Mouse (Mus musculus): Measurements from ENCODE around the gene Slfn14. TPM values are rescaled to one million over a fixed set of nuclear protein-coding genes. Genes with fewer than 3 reads are reported as not detected.
"Not testable (repeated sequence)": the region's sequence is repeated elsewhere in the genome, so short reads cannot be mapped to it uniquely, and the experiment has no call there.

Gene Slfn14
- total RNA-seq (2021), result not detected

- DNase-seq (ENCODE audit: extremely low spot score in 1 of 2, low spot score in 1 of 2), result no peak
Measured at GRCm38 (mm10) chr11:83286566-83286965, at the start of gene Slfn14. TSS of gene Slfn14 (minus strand) at chr11:83286726.

GRCm38 (mm10) chr11:83335826-83336225 lies 49.3 kb upstream of the Slfn14 start:
- DNase-seq (ENCODE audit: extremely low spot score in 1 of 2, low spot score in 1 of 2), result no peak

DNA sequence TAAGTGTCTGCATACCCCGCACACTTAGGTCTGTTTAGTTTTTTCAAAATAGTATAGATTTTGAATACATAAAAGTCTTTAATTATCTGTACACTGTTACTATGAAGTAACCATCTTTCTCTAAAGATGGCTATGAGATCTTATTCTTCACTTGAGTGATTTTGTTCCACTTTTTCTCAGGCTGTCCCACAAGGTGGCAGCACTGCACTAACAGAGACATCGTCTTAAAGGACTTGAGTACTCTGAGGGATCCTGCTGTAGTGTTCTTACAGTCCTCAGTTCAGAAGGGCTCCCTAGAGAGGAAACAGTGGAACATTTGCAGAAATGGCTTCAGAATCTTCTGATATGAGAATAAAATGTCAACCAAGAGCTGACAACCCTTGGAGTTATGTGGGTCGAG lies 40.9 kb upstream of the Slfn14 start:
- DNase-seq (ENCODE audit: extremely low spot score in 1 of 2, low spot score in 1 of 2), result peak in 1 of 2 experiments; percentile 71

GRCm38 (mm10) chr11:83326692-83327091 lies 40.2 kb upstream of the Slfn14 start:
- not testable (repeated sequence) for DNase-seq (ENCODE audit: extremely low spot score in 1 of 2, low spot score in 1 of 2)

DNA sequence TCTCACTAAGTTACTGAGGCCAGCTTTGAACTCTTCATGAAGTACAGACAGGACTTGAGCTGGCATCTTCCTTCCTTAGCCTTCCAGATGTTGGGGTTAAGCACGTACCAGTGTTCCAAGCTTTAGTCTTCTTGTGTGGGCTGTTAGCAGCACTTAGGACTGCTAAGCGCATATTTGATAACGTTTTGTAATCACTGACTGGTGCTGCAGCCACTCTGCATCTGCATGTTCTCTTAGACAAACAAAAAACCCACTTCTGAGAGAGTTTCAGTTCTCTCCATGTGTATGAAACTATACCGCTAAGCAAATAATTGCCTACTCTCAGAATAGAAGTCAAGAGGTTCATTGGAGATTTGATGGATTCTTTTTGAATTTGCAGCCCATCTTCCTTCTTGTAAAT lies 32.5 kb upstream of the Slfn14 start:
- DNase-seq (ENCODE audit: extremely low spot score in 1 of 2, low spot score in 1 of 2), result no peak

DNA sequence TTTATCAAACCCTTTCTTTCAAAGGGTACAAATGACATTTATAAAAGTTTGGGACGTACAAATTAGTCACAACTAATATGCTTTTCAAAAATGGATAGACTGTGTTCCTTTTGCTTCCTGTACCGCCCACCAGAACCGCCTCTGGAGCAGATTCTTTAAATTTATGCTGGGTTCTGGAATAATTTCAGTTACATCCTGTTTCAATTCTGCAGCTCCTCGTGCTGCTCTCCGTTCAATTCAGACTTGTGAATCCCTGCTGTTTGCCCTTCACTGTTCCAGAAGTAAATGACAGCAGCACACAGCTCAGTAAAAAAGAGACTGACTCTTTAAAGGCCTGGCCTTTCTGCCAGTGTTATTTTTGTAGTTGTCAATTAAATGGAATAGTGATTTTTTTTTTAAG lies 25.9 kb upstream of the Slfn14 start:
- no peak for DNase-seq (ENCODE audit: extremely low spot score in 1 of 2, low spot score in 1 of 2)

DNA sequence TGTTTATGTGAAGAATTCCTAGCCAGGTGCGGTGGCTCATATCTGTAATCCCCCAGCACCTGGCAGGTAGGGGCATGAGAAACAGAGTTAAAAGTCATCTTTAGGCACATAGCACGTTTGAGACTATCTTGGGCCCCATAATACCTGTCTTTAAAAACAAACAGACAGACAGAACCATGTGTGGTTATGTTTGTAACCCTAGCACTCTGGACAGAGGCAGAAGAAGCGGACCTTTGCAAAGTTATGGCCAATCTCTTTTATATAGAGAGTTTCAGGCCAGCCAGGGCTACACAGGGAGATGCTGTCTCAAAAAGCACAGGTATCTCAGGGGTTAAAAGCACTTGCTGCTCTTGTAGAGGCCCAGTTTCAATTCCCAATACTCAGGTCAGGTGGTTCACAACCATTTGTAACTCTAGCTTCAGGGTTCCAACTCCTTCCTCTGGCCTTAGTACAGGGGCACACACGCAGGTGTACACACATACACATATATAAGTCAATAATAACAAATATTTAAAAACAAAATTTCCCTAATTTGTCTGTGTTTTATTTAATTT lies 20.3 kb upstream of the Slfn14 start:
- DNase-seq (ENCODE audit: extremely low spot score in 1 of 2, low spot score in 1 of 2), result no peak

DNA sequence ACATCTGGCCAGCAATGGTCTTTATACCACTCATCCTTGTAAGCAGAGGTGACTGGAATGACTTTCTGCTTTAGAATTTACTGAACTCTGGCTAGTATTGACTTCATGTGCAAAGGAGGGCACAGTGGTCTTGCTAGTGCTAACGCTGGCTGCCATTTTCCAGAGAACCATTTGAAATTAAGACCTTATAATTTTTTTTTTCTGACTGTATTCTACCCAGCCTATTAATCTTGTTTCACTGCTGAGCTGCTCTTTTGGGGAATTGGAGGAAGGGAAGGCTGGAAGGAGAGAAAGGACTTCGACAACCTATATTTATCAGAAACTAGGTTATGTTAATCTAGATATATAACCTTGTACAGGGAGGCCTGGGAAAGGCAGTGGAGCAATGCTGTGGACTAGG lies 18.0 kb upstream of the Slfn14 start:
- DNase-seq (ENCODE audit: extremely low spot score in 1 of 2, low spot score in 1 of 2), result no peak

DNA sequence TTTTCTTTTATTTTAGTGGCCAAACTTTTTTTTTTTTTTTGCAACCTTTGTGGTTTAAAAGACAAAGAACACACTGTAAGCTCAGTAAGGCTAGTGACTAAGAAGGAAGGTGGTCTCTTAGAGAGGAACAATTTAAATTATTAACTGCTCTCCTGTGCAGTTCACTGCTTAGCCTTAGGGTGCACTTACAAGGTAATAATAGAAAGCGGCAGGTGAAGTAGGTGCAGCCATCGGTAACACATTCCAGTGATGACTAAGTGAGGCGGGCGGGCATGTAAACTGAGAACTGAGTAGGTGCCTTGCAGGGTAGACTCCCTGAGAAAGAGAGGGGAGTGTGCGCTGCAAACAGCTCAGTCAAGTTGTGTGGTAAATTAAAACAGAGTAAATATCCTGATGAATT lies 17.2 kb upstream of the Slfn14 start:
- DNase-seq (ENCODE audit: extremely low spot score in 1 of 2, low spot score in 1 of 2), result no peak

DNA sequence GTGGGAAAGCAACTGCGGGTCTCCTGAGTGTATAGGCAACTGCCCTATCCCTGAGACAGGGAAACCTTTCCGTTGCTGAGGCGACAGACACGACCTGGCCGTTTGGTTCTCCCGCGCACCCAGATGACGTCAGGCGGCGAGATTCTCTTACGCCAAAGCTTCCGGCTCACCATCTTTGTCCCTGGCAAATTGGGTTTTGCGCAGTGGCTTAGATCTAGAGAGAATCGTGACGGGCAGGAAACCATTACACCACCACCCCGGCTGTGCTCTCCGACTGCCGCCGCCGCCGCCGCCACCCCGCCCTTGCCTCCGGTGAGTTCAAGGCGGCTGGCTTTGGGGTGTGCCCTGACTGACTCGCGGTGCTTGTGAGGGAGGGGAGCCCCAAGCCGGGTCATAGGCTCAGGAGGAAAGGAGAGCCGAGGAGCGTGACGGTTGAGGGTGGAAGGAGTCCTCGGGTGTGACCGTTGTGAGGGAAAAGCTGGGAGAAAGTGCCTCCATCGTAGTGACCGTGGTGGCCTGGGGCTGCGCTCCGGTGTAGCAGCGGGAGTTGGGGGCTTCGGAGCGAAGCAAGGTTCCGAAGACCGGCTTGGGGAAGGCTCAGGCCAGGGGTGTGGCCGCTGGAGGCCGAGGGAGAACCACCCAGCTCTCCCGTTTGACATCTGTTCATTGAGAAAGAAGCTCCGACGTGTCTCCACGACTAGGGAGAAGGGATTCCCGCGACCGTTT lies 16.2 kb upstream of the Slfn14 start, which contains the start of gene Pex12:
TSS of gene Pex12 (minus strand) at position 61 of the 726 bp plus-strand sequence.
- DNase-seq (ENCODE audit: extremely low spot score in 1 of 2, low spot score in 1 of 2), result peak; percentile 91 to 95

DNA sequence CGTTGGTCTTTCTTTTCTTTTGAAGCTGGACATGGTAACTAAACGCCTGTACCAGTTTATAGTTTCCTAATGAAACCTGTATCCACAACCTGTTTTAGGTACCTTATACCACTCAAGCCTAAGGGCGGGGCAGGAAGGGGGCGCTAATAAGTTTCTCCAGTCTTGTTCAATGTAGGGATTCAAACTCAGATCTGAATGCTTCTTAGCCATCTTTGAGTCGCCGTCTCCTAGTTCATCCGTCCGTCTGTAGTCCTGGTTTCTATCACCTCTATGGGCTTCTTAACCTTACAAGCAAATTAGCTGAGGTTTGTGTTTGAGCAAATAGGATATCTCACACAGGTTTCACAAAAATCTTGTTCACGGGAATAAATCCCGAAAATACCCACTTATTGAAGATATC lies 15.6 kb upstream of the Slfn14 start:
- peak in 1 of 2 experiments; percentile 16 for DNase-seq (ENCODE audit: extremely low spot score in 1 of 2, low spot score in 1 of 2)

DNA sequence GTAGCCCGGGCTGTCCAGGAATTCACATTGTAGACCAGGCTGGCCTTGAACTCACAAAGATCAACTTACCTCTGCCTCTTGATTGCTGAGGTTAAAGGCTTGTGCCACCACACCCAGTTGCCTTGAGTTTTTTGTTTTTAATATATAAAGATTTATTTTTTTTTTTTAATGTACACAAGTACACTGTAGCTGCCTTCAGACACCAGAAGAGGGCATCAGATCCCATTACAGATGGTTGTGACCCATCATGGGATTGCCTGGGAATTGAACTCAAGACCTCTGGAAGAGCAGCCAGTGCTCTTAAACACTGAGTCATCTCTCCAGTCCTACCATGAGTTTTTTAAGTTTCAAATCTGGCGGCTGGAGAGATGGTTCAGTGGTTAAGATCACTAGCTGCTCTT lies 14.9 kb upstream of the Slfn14 start:
- no peak for DNase-seq (ENCODE audit: extremely low spot score in 1 of 2, low spot score in 1 of 2)

GRCm38 (mm10) chr11:83299724-83300123 lies 13.2 kb upstream of the Slfn14 start:
- no peak for DNase-seq (ENCODE audit: extremely low spot score in 1 of 2, low spot score in 1 of 2)

- DNase-seq (ENCODE audit: extremely low spot score in 1 of 2, low spot score in 1 of 2), result peak; percentile 79 to 87
Measured at GRCm38 (mm10) chr11:83298225-83299195, 12.0 kb upstream of the Slfn14 start, which contains the start of gene Ap2b1. TSS of gene Ap2b1 (plus strand) at chr11:83299024.

DNA sequence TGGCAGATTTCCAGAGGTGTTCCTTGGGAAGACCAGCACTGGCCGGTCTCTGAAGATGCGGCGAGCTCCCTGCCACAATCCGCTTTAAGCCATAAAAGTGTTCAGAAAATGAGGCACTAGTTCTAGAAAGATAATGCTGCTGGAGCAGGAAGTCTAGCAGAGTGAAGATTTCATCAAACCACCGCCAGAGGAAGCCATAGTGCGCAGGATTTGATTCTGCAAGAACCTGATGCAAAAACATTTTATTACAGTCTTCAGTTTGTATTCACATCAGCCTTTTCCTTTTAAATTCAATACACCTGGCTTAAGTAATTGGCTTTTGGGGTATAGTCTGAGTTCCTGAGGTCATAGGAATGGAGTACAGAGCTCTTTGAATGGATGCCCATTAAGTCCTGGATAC lies 11.3 kb upstream of the Slfn14 start:
- DNase-seq (ENCODE audit: extremely low spot score in 1 of 2, low spot score in 1 of 2), result no peak

DNA sequence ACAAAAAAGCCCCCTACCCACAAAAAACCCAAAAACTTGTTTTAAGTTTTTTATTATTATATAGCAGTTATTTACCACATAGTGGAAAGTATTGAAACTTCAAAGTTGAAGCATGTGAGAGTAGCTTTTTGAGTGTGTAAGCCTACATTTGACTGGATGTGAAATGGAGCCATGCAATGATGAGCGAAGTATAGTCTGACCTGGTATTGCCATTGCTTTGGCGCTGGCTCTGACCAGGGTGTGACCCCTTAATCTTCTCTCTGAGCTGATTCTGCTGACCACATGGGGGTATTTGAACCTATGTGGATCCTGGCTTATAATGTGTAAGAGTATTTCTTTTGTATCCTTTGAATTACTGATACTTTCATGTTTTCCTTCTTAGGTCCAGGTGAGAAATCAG lies 7.6 kb upstream of the Slfn14 start:
- no peak for DNase-seq (ENCODE audit: extremely low spot score in 1 of 2, low spot score in 1 of 2)

DNA sequence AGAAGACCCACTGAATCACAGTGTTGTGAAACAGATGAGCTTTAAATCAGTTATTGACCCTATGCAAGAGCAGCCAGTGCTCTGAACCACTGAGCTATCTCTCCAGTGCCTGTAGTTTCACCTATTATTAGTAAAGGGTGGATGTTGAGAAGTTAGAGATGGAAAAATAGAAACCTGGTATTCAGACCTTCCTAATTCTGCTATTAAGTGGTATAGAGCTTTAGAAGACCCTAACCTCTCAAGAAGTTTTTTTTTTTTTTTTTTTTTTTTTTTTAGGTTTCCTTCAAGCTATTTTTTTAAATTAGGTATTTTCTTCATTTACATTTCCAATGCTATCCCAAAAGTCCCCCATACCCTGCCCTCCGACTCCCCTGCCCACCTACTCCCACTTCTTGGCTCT lies 6.7 kb upstream of the Slfn14 start:
- DNase-seq (ENCODE audit: extremely low spot score in 1 of 2, low spot score in 1 of 2), result no peak

DNA sequence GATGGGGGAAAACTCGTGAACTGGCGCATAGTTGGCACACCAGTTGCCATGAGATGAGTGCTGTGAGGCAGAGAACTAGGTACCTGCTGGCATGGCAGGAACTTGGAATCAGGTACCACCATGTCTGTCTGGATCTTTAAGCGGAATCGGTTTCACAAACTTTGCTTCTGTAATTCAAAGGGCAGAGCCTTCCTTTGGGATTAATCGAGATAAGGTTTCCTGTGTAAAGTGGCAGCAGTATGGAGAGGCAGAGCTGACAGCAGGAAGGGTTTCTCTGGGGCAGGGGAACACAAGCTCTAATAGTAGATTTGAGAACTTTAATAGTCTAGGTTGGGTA lies 5.7 kb upstream of the Slfn14 start:
- DNase-seq (ENCODE audit: extremely low spot score in 1 of 2, low spot score in 1 of 2), result peak in 1 of 2 experiments; percentile 8

DNA sequence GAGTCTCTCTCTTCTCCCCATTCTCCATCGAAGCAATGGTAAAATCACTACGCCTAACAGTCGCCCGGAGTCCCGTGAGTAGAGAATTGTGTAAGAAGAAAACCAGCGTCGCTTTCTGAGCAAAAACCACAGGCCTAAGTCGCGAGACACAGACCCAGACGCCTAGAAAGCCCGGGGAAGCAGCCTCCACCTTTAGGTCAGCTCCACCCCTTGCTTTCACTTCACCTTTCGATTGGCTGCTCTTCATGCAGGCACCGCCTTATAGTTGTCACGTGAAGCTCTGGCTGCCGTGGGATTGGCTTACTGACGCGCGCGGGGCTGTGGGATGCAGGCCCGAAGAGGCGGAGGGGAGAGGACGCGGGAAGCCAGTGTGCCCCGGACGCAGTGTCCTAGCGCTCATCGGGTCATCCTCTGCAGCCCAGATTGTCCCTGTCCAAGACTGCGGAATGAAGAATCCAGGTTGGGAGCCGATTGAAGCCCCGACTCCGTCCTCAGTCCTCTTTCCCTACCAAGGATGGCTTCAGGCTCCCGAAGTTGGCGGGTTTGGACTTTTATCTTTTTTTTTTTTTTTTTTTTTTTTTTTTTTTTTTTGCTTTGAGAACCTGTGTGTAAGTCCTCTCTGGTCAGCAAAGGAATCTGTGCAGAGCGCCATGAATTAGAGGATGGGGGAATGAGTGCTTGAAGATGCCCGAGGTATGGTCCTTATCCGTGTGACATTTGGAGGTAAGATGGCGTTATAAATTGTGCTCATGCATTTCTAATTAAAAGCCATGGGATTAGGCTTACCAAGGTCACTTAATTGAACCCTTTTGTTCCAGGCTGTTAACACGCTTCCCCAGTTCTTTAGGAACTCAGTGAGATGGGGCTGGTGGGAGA lies 5.1 kb upstream of the Slfn14 start:
- DNase-seq (ENCODE audit: extremely low spot score in 1 of 2, low spot score in 1 of 2), result peak; percentile 75 to 80

GRCm38 (mm10) chr11:83289633-83290032 lies 3.1 kb upstream of the Slfn14 start:
- no peak for DNase-seq (ENCODE audit: extremely low spot score in 1 of 2, low spot score in 1 of 2)
